Mouse (Mus musculus): ENCODE measurements around the gene Ppp1r12b. TPM values are rescaled to one million over a fixed set of nuclear protein-coding genes. Genes with fewer than 3 reads are reported as not detected.

Ppp1r12b gene
- total RNA-seq, 1 experiment: 5.4 TPM

- no peak overlapping the region for H3K4me3 ChIP-seq (ENCODE audit: insufficient read depth in 1 of 2, low read depth in 1 of 2, low read length in 2 of 2, poor library complexity in 1 of 2, severe bottlenecking in 1 of 2)
- H3K36me3 ChIP-seq (ENCODE audit: control insufficient read depth, insufficient read depth, low read length, poor library complexity, severe bottlenecking): no peaks in the 10 kb centered on the region
- peaks cover 0 to 4% of the 10 kb centered on the region in 2 experiments; a peak in 1 of 4 replicates for H3K4me1 ChIP-seq (ENCODE audit: control insufficient read depth in 2 of 2, insufficient read depth in 2 of 2, low read length in 2 of 2, poor library complexity in 1 of 2)
- H3K27ac ChIP-seq (ENCODE audit: insufficient read depth, low read depth, low read length, poor library complexity, severe bottlenecking): no peak overlapping the region
- DNase-seq (ENCODE audit: low read depth, low spot score): no peak
- H3K9ac ChIP-seq (ENCODE audit: insufficient read depth, low read depth, low read length, poor library complexity, severe bottlenecking): no peak overlapping the region
- H3K9me3 ChIP-seq (ENCODE audit: control insufficient read depth, insufficient read depth, low read depth, low read length): no peaks in the 10 kb centered on the region
- TF ChIP-seq MAFK (IDR thresholded peaks at IDR 0.05; ENCODE audit: insufficient read depth, low read depth, low read length) (no peak), ZC3H11A (IDR thresholded peaks at IDR 0.05; ENCODE audit: borderline replicate concordance, low read depth, low read length) (no peak), HCFC1 (IDR thresholded peaks at IDR 0.05; ENCODE audit: borderline replicate concordance, insufficient read depth, low read length) (no peak), CHD2 (IDR thresholded peaks at IDR 0.05; ENCODE audit: low read depth, low read length) (no peak), ZNF384 (IDR thresholded peaks at IDR 0.05; ENCODE audit: low read depth, low read length) (no peak)
- in situ Hi-C loops (cut with MboI; ENCODE audit: low sequenced_read_pairs in 2 of 2, unreplicated experiment in 2 of 2): loop anchor here in 1 of 2 experiments (10.0 kb wide), 1 partner anchor 113 kb away; the partner anchor contains the start of gene Lgr6
Observed at GRCm38 (mm10) chr1:134992046-134992645, 36.4 kb upstream of the Ppp1r12b start.

- H3K27ac ChIP-seq (ENCODE audit: insufficient read depth, low read depth, low read length, poor library complexity, severe bottlenecking): no peak overlapping the region
- no peaks in the 10 kb centered on the region for H3K9me3 ChIP-seq (ENCODE audit: control insufficient read depth, insufficient read depth, low read depth, low read length)
- H3K36me3 ChIP-seq (ENCODE audit: control insufficient read depth, insufficient read depth, low read length, poor library complexity, severe bottlenecking): no peaks in the 10 kb centered on the region
- peaks cover 0 to 4% of the 10 kb centered on the region in 2 experiments; a peak in 1 of 4 replicates for H3K4me1 ChIP-seq (ENCODE audit: control insufficient read depth in 2 of 2, insufficient read depth in 2 of 2, low read length in 2 of 2, poor library complexity in 1 of 2)
- DNase-seq (ENCODE audit: low read depth, low spot score): peak; percentile 63
- no peak overlapping the region for H3K4me3 ChIP-seq (ENCODE audit: insufficient read depth in 1 of 2, low read depth in 1 of 2, low read length in 2 of 2, poor library complexity in 1 of 2, severe bottlenecking in 1 of 2)
- in situ Hi-C loops (cut with MboI; ENCODE audit: low sequenced_read_pairs in 2 of 2, unreplicated experiment in 2 of 2): no loop called here
- no peak overlapping the region for H3K9ac ChIP-seq (ENCODE audit: insufficient read depth, low read depth, low read length, poor library complexity, severe bottlenecking)
- no peak for TF ChIP-seq ZNF384 (IDR thresholded peaks at IDR 0.05; ENCODE audit: low read depth, low read length)
- peak; percentile 77; the same call in 1 of the 2 replicates for TF ChIP-seq ZC3H11A (IDR thresholded peaks at IDR 0.05; ENCODE audit: borderline replicate concordance, low read depth, low read length)
Observed at GRCm38 (mm10) chr1:134989372-134989771, 33.6 kb upstream of the Ppp1r12b start.

- H3K9ac ChIP-seq (ENCODE audit: insufficient read depth, low read depth, low read length, poor library complexity, severe bottlenecking): 0 out of 2 replicates have a peak overlapping the region, but pooled peaks have one; percentile 5
- H3K36me3 ChIP-seq (ENCODE audit: control insufficient read depth, insufficient read depth, low read length, poor library complexity, severe bottlenecking): no peaks in the 10 kb centered on the region
- in situ Hi-C loops (cut with MboI; ENCODE audit: low sequenced_read_pairs in 2 of 2, unreplicated experiment in 2 of 2): no loop called here
- H3K9me3 ChIP-seq (ENCODE audit: control insufficient read depth, insufficient read depth, low read depth, low read length): no peaks in the 10 kb centered on the region
- peak overlapping the region; percentile 55 to 56; a peak in 3 of 4 replicates for H3K4me3 ChIP-seq (ENCODE audit: insufficient read depth in 1 of 2, low read depth in 1 of 2, low read length in 2 of 2, poor library complexity in 1 of 2, severe bottlenecking in 1 of 2)
- TF ChIP-seq CHD2 (IDR thresholded peaks at IDR 0.05; ENCODE audit: low read depth, low read length): no peak
- TF ChIP-seq MAFK (IDR thresholded peaks at IDR 0.05; ENCODE audit: insufficient read depth, low read depth, low read length): no peak
- TF ChIP-seq ZC3H11A (IDR thresholded peaks at IDR 0.05; ENCODE audit: borderline replicate concordance, low read depth, low read length): no peak
- no peak for TF ChIP-seq ZNF384 (IDR thresholded peaks at IDR 0.05; ENCODE audit: low read depth, low read length)
- no peak for TF ChIP-seq HCFC1 (IDR thresholded peaks at IDR 0.05; ENCODE audit: borderline replicate concordance, insufficient read depth, low read length)
- DNase-seq (ENCODE audit: low read depth, low spot score): no peak
- H3K4me1 ChIP-seq (ENCODE audit: control insufficient read depth in 2 of 2, insufficient read depth in 2 of 2, low read length in 2 of 2, poor library complexity in 1 of 2): peaks cover 0 to 4% of the 10 kb centered on the region in 2 experiments; a peak in 1 of 4 replicates
- no peak overlapping the region for H3K27ac ChIP-seq (ENCODE audit: insufficient read depth, low read depth, low read length, poor library complexity, severe bottlenecking)
Observed at GRCm38 (mm10) chr1:134987962-134988341, 32.2 kb upstream of the Ppp1r12b start.

GRCm38 (mm10) chr1:134987173-134987961, 31.6 kb upstream of the Ppp1r12b start:
- in situ Hi-C loops (cut with MboI; ENCODE audit: low sequenced_read_pairs in 2 of 2, unreplicated experiment in 2 of 2): no loop called here
- Histone ChIP-seq H3K36me3 (ENCODE audit: control insufficient read depth, insufficient read depth, low read length, poor library complexity, severe bottlenecking) (no peaks in the 10 kb centered on the region), H3K27ac (ENCODE audit: insufficient read depth, low read depth, low read length, poor library complexity, severe bottlenecking) (no peak overlapping the region), H3K9ac (ENCODE audit: insufficient read depth, low read depth, low read length, poor library complexity, severe bottlenecking) (peak overlapping the region; percentile 5; the same call in 1 of the 2 replicates), H3K4me3 (ENCODE audit: insufficient read depth in 1 of 2, low read depth in 1 of 2, low read length in 2 of 2, poor library complexity in 1 of 2, severe bottlenecking in 1 of 2) (peak overlapping the region; percentile 55 to 56; a peak in 3 of 4 replicates), H3K4me1 (ENCODE audit: control insufficient read depth in 2 of 2, insufficient read depth in 2 of 2, low read length in 2 of 2, poor library complexity in 1 of 2) (peaks cover 0 to 4% of the 10 kb centered on the region in 2 experiments; a peak in 1 of 4 replicates), H3K9me3 (ENCODE audit: control insufficient read depth, insufficient read depth, low read depth, low read length) (no peaks in the 10 kb centered on the region)
- DNase-seq (ENCODE audit: low read depth, low spot score): no peak
- TF ChIP-seq ZNF384 (IDR thresholded peaks at IDR 0.05; ENCODE audit: low read depth, low read length): no peak
- no peak for TF ChIP-seq HCFC1 (IDR thresholded peaks at IDR 0.05; ENCODE audit: borderline replicate concordance, insufficient read depth, low read length)
- TF ChIP-seq MAFK (IDR thresholded peaks at IDR 0.05; ENCODE audit: insufficient read depth, low read depth, low read length): no peak
- TF ChIP-seq CHD2 (IDR thresholded peaks at IDR 0.05; ENCODE audit: low read depth, low read length): no peak
- no peak for TF ChIP-seq ZC3H11A (IDR thresholded peaks at IDR 0.05; ENCODE audit: borderline replicate concordance, low read depth, low read length)

Measured in ES-E14 (cell line).